Mouse (Mus musculus) urinary bladder, postnatal 25 days (tissue): Measurements from ENCODE around the gene Lcn2.

ENCODE experiments used
- DNase-seq: peaks from one replicate; pipeline ENCODE4 v3.0.0; 2022; ENCODE audit warnings: low spot score

The Lcn2 gene

GRCm38 (mm10) chr2:32387706-32388490 is at the start of gene Lcn2:
Gene Lcn2, minus strand, starts transcription at chr2:32388252.
- DNase-seq = no peak

DNA sequence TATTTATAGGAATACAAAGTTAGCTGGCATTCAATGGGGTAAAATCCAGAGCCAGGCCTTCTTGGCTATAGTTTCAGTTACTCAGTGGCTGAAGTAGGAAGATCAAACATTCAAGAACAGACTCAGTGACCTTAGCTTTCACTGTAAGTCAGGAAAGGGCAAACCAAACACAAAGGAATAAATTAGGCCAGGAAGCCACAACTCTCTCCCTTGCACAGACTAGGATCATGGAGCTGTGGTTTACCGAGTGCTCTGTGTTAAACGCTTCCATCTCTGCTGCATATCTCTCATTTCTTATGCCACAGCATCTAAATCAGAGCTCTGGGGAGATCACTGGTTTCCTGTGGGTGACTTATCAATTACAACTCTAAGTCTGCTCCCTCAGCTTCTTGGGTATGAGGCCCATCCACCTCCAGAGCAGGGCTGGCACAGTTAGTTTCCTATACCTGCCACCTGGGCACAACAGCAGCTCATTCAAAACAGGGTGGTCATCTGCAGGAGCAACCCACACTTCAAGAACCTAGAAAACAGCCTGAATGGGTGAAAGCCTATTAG is 49.6 kb upstream of the Lcn2 start:
- DNase-seq = no peak

DNA sequence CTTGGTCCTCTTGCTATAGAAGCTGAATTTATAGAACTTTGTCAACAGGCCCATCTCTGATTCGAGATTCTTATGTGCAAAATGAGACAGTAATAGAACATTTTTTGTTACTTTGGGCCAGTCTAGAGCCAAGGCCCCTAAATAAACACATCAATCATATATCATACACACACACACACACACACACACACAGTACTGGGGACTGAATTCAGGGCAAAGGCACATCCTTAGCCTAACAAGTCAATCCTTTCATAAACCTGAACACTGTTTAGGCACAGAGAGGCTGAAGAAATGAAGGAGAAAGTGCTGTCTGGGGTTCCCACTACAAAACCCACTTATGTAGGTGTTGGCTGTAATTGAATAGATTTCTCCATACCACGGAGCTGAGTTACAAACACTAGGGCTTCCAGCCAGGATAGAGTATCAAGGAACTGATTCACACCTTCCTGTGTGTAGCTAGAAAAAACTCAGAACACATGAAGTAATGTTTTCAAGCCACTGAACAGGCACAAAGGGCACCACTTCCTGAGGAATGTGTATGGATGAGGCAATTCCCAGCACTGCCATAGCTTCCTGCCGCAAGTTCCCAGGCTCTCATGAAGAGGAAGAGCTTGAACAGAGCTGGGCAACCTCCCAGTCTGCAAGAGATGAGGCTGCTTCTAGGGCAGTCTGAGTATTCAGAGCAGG is 48.8 kb upstream of the Lcn2 start:
- DNase-seq = no peak

DNA sequence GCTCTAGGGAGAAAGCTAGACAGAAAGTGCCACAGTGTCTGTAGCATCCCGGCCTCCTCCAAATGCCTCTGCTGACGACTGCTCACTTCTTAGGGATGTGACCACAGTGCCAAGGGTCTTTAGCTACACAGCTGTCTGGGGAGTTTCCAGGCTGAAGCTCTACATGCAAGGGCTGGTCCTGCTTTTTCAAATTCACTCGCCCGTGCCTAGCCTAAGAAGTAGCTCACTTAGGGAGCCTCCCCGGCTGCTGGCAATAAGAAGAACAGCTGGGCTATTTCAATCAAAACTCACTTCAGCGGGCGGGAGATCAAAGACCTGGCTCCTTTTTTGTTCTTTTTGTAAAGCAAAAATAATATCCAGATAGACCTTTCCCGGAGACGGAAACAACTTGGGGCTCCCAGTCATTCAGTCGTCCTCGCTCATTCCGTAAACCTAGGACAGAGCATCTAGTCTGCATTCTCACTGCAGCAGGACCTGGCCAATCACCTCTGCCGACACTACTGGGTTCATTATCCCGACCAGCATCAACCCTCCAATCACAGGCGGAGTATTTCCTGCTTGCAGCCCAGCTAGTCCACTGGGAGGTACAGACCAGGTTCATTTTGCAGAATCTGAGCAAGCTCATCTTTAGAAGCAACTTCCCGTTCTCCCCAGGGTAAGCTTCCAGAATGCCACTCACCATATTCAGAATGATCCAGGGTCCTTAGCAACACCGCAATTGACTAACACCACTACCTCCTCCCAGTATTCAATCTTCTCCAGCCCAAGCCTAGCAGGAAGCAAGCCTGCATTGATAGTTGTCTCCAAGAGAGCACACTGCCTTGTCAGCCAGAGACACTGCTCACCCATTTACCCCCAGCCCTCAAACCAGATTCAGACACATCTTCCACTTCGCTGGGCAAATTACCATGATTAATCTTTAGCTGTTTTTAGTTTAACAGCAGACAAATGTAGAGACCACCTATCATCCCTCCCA is 42.9 kb upstream of the Lcn2 start:
- no peak for DNase-seq

DNA sequence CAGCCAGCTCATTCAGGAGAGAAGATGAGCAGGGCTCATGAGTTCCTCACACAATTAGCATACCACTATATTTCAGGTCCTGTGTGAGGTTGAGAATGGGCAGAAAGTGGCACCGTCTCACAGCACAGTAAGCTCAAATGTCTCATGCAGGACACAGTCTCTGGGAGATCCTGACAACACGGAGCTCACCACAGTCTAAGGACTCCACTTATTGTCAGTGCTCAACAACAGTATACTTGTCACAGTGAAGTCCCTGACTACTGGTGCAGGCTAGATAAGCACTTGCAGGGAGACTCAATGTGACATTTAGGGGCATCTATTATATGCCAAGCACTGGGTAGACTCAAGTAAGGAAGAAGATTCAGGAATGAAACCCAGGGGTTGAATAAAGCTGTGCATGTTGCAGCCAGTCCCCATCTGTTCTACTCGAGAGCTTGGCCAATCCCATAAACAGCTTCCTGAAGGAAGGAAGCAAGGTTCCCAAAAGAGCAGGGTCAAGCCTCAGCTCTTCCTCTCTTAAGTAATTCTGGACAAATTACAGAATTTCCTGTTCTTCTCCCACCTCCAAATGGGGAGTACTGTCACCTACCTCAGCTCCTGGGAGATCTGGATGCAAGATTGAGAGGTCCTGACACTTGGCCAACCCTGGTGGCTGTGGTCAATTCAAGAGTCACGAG is 41.3 kb upstream of the Lcn2 start:
- DNase-seq = no peak

- DNase-seq = peak; percentile 39
Observed at GRCm38 (mm10) chr2:32428262-32428722, 40.2 kb upstream of the Lcn2 start.

- no peak for DNase-seq
Observed at GRCm38 (mm10) chr2:32427720-32428119, 39.7 kb upstream of the Lcn2 start.

DNA sequence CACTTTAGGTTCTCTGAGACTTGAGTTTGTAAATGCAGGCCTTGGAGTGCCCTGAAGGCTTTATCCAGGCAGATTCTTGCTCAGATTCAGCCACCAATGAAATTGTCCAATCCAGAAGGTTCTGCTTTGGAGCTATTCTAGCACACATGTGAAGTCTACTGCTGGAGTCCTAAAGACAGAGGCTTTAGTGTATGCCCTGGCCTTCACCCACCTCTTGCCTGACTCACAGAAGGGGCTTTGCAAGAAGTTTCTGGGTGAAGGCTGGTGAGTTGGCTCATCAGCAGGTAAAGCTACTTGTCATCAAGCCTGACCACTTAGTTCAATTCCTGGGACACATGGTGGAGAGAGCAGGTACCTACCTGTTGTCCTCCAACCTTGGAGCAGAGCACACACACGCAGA is 38.1 kb upstream of the Lcn2 start:
- DNase-seq = no peak

- no peak for DNase-seq
Observed at GRCm38 (mm10) chr2:32425568-32425967, 37.5 kb upstream of the Lcn2 start.

GRCm38 (mm10) chr2:32424796-32425195 is 36.7 kb upstream of the Lcn2 start:
- no peak for DNase-seq

- DNase-seq = peak; percentile 60
Observed at GRCm38 (mm10) chr2:32423481-32424331, 35.7 kb upstream of the Lcn2 start.

- no peak for DNase-seq
Observed at GRCm38 (mm10) chr2:32421851-32422251, 33.8 kb upstream of the Lcn2 start.

DNA sequence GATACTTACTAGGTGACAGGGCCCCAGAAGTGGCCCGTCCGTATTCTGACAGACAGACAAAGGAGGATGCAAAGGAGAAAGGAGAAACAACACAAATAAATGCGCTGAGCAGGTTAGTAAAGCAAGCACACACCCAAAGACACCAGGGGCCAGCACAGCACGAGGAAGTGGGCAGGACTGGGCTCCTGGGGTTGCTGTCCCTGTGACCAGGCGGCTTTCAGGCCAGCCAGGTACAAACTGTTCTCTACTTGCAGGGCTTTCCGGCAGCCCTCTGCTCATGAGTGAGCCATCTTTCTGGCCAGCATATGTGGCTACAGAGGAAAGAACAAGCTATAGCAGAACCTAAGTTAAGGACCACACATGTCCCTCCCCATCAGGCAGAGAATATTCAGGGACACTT is 32.6 kb upstream of the Lcn2 start:
- no peak for DNase-seq

DNA sequence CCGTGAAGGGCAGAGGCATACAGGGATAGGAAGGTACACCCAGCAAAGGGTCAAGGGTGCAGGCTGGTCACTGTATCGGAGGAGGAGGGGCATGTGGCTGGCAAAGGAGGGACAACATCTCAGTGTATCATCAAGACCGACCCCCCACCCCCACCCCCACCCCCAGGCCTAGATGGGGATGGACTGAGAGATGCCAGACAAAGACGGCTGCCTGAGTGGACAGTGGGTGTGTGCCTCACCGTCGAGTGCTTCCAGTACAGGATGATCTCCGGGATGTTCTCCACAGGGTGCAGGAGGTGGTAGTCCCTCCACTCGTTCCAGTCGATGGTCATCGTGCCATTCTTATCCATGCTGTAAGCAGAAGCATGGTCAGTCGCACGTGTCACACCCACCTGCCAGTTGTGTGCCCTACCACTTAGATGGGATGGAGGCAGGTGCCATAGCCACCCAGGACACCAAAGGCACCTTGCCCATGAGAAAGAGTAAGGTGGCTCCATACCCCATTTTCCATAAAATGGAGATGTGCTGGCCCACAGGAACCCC is 32.1 kb upstream of the Lcn2 start:
- DNase-seq = no peak

DNA sequence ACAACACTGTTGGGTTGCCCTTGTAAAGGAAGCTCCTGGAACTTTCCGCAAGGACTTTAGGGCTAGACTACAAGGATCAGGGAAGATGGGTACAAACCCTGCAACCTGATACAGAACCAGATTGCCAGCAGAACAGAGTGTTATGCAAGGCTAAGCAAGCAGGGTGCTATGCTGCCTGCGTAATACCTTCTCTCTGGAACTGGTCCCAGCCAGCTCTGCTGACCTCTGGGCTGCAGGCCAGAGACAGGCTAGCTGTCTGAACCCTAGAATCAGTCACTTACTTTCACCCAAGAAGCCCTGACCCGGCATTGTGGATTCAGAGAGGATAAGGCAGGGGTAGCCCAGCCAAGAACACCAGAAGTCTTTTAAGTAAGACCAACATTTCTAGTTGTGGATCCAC is 31.3 kb upstream of the Lcn2 start:
- DNase-seq = no peak

- no peak for DNase-seq
Observed at GRCm38 (mm10) chr2:32418430-32419151, 30.5 kb upstream of the Lcn2 start.

DNA sequence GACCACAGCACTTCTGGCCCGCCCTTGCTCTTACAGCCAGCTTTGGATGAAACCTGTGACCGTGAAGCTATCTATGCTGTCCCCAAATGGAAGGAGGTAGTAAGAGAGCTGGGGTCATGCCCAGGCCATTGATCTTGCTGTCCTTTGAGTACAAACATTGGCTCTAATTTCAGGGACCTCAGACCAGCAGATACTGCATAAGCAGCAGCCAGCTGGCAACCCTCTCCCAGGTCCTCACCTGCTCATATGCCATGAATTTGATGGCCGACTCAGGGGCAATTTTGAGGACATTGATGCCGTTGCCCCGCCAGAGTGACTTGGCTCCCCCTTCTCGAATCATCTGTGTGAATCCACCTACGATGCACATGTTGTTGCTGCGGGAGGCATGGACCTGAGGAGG is 29.4 kb upstream of the Lcn2 start:
- DNase-seq = no peak

DNA sequence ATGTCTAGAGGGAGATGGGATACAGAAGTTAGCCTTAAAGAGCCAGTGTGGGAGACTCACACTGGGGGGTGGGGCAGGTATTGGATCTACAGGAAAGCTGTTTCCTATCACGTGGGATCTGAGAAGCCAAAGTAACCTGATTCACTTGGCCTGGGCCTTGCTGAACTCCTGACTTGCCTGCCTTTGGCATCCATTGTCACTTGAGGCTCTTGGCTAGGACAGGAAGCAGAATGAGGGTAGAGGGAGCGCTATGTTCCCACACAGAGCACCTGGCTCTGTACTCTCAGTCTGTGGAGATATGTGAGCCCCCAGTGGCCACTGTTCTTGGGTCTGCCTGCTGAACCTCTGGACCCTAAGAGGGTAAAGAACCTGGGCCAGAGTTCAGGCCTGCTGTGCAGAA is 28.5 kb upstream of the Lcn2 start:
- DNase-seq = no peak

DNA sequence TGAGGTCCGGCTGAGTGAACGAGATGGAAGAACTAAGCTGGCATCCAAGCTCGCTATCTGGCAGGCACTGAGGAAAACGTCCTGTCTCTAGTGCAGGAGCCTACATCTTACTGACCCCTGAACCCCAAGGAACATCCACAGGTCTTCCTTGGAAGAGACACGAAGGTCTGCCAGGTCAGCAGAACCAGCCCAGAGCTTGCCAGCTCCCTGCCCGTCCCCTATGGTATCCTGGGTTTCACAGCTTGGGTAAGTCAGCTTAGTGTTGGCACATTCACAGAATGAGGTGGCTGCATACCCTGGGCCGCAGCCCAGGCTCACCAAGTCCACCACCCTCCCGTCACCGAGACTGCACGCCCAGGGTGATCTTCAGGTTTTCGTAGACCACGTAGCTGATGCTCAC is 27.7 kb upstream of the Lcn2 start:
- DNase-seq = no peak

DNA sequence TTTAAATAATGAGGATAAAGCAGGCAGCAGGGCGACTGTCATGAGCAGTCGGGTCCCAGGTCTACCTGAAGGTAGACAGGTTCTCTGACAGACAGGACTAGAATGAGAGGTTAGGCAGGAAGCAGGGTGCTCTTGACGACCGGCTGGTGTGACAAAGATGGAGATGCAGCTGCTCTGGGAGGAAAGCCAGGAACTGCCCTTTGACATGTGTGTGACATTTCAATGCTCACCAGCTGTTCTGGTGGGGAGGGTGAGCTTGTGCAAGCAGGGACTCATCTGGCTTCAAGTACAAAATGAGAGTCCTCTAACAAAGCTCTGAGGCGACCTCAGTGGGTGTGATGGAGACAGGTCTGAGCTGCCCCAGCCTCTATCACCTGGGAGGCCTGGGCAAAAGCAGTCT is 25.9 kb upstream of the Lcn2 start:
- DNase-seq = no peak
